Mouse (Mus musculus) cerebellum, adult 2 months (tissue): ENCODE measurements at regions not wholly inside any gene's neighbourhood (a gene's known extent, or its start where the extent isn't known, plus 50 kb on each side); places are given as distances from the start of the nearest gene placed in this dataset.

ENCODE experiments used
- CTCF ChIP-seq: fragments of 200-500 bp; IDR thresholded peaks from 2 replicates; pipeline ENCODE4 v1.5.1; 2011; ENCODE audit warnings: low read depth, mild to moderate bottlenecking, control low read depth, low read length, moderate library complexity, borderline replicate concordance; ENCODE audit not compliant: insufficient read depth
- POLR2A ChIP-seq: fragments of 200-500 bp; IDR thresholded peaks from 2 replicates; pipeline ENCODE4 v1.6.1; 2011; ENCODE audit warnings: low read length, control low read depth, borderline replicate concordance; ENCODE audit not compliant: insufficient read depth

DNA sequence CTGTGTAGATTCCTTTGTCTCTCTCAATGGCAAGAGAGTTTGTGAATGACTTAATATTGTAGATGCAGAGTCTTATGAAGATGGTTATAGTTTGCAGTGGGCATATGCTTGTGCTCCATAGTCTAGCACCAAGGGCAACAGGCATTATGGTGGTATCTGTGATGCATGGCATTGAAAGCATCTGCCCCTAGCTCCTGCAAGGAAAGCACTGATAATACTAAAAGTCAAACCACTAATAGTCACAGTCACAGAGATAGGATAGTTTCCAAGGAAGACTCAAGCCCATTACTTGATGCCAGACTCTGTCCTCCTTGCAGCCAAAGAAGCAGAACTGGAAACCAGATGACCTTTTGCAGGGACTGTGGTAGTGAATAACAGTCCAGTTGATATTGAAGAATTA is 158.8 kb downstream of the P2ry1 start:
- TF ChIP-seq CTCF (no peak), POLR2A (no peak)
